Mouse (Mus musculus) kidney, adult 18-20 months (tissue): Measurements from ENCODE around the gene Cd40.

Experiments used
- DNase-seq: peaks from one replicate; pipeline ENCODE4 v3.0.0; 2021

Gene Cd40

GRCm38 (mm10) chr2:165059961-165060360, 4.5 kb downstream of the Cd40 start:
- DNase-seq: no peak

- no peak for DNase-seq
These were observed 6.4 kb downstream of the Cd40 start for GRCm38 (mm10) chr2:165061638-165062433.

- no peak for DNase-seq
These were observed 9.1 kb downstream of the Cd40 start for GRCm38 (mm10) chr2:165064489-165064888.

GRCm38 (mm10) chr2:165068806-165069205, 13.4 kb downstream of the Cd40 start:
- no peak for DNase-seq

- DNase-seq: peak; percentile 59
These were observed 14.8 kb downstream of the Cd40 start for GRCm38 (mm10) chr2:165070096-165070816.

- DNase-seq: no peak
These were observed 18.0 kb downstream of the Cd40 start for GRCm38 (mm10) chr2:165073381-165073781.

GRCm38 (mm10) chr2:165074081-165074884, 18.9 kb downstream of the Cd40 start:
- DNase-seq: no peak

- DNase-seq: peak; percentile 81
These were observed 19.5 kb downstream of the Cd40 start for GRCm38 (mm10) chr2:165074937-165075336.

- no peak for DNase-seq
These were observed 21.6 kb downstream of the Cd40 start for GRCm38 (mm10) chr2:165077055-165077454.

- no peak for DNase-seq
These were observed 22.6 kb downstream of the Cd40 start for GRCm38 (mm10) chr2:165078045-165078444.

- no peak for DNase-seq
These were observed 23.2 kb downstream of the Cd40 start for GRCm38 (mm10) chr2:165078605-165079004.

- no peak for DNase-seq
These were observed 25.2 kb downstream of the Cd40 start for GRCm38 (mm10) chr2:165080657-165081056.

GRCm38 (mm10) chr2:165081257-165081656, 25.8 kb downstream of the Cd40 start:
- no peak for DNase-seq

- no peak for DNase-seq
These were observed 31.2 kb downstream of the Cd40 start for GRCm38 (mm10) chr2:165086634-165087033.

GRCm38 (mm10) chr2:165089470-165089869, 34.0 kb downstream of the Cd40 start:
- DNase-seq: no peak

GRCm38 (mm10) chr2:165090650-165091049, 35.2 kb downstream of the Cd40 start, which contains the start of gene 1700025C18Rik:
Gene 1700025C18Rik, minus strand, starts transcription at chr2:165090750.
- DNase-seq: no peak

GRCm38 (mm10) chr2:165091433-165091965, 36.1 kb downstream of the Cd40 start:
- no peak for DNase-seq

- no peak for DNase-seq
These were observed 37.0 kb downstream of the Cd40 start for GRCm38 (mm10) chr2:165092393-165092792.

- DNase-seq: no peak
These were observed 40.9 kb downstream of the Cd40 start for GRCm38 (mm10) chr2:165096367-165096766.

GRCm38 (mm10) chr2:165098861-165099260, 43.4 kb downstream of the Cd40 start:
- peak; percentile 34 for DNase-seq

GRCm38 (mm10) chr2:165100749-165101148, 45.3 kb downstream of the Cd40 start:
- no peak for DNase-seq

- no peak for DNase-seq
These were observed 47.5 kb downstream of the Cd40 start for GRCm38 (mm10) chr2:165102920-165103319.

- no peak for DNase-seq
These were observed 50.2 kb downstream of the Cd40 start for GRCm38 (mm10) chr2:165105513-165106079.
